Mouse (Mus musculus): Measurements from ENCODE around the gene Baz2b. TPM values are rescaled to one million over a fixed set of nuclear protein-coding genes. Genes with fewer than 3 reads are reported as not detected.
A peak's percentile ranks its signal among the peaks of the same experiment; 100 is the strongest.

Baz2b gene
- polyA plus RNA-seq, 2 experiments = 36.0 to 45.6 TPM

DNA sequence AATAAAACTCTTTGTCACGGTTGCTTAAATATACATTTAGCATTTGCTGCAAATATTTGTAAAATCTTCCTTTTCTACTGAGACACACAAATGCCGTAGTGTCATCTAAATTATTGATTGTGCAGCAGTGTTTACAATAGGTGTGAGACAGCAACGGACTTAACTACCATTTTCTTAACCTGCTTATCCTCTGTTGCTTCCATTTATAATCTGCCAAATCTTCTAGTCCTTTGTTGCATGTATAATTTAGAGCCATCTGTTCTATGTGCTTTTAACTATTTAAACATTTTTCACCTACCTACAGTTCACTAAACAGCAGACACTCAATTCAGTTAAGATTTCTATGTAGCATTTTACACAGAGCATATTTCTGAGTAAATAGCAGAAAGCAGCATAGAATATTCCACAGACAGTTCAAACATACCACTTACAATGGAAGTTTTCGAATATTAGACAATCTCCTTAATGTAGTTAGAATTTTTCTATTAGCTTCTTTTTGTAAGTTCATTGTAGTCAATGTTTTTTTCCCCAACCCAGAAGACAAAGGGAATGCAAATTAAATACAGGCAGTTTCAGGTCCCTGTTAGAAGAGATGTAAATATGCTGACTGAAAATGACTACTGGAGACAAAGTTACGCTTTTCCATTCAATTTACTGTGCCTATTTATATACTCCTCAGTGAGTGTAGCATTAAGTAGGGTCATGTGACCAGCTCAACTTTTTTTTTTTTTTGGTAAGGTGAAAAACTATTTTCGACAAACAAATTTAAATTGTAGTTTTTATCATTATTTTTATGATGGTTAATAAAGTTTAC, 86.4 kb downstream of the Baz2b start:
- peaks cover 18% of the 10 kb centered on the region for H3K4me1 ChIP-seq (ENCODE audit: control insufficient read depth, insufficient read depth, low read length)
- no peaks in the 10 kb centered on the region for H3K36me3 ChIP-seq (ENCODE audit: control insufficient read depth, insufficient read depth, low read length)
- H3K9ac ChIP-seq (ENCODE audit: low read depth, low read length, severe bottlenecking) = no peak overlapping the region
- H3K27me3 ChIP-seq (ENCODE audit: control insufficient read depth, insufficient read depth, low read length) = no peaks in the 10 kb centered on the region
- WGBS = 53% methylated on average over 6 of the region's 6 CpGs
- no peak overlapping the region for H3K27ac ChIP-seq (replicated peaks; ENCODE audit: low read depth, low read length)
- peak overlapping the region; percentile 30 for H3K4me2 ChIP-seq (replicated peaks; ENCODE audit: low read depth, low read length, severe bottlenecking)
- ATAC-seq (ENCODE audit: low FRiP score, low read depth) = no peak
- no peak for TF ChIP-seq POLR2A (IDR thresholded peaks at IDR 0.05; ENCODE audit: borderline replicate concordance, extremely low read depth, insufficient read depth, insufficient read length)
- no peaks in the 10 kb centered on the region for H3K9me3 ChIP-seq (ENCODE audit: control insufficient read depth, low read length)
- no peak overlapping the region for H3K4me3 ChIP-seq (replicated peaks; ENCODE audit: low read length)
- DNase-seq (ENCODE audit: low spot score) = no peak

DNA sequence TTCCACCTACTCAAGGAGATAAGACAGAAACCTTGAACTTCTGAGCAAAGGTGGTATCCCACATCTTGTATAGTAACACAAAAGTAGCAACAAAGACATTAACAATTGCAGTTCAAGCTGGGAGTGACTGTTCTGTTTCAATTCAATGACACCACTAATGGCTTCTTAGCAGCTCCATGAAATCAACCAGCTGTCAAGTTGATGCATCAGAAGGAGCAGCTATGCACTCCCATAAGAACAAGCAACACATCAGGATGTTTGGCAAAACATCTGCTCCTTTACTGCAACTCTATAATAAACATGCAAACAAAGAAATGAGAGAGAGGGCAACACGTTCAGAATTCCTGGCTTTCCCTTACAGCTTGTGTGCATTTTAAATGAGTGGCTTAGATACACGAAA, 87.5 kb downstream of the Baz2b start:
- H3K4me2 ChIP-seq (replicated peaks; ENCODE audit: low read depth, low read length, severe bottlenecking) = no peak overlapping the region

GRCm38 (mm10) chr2:60120681-60121080, 89.0 kb downstream of the Baz2b start:
- Histone ChIP-seq H3K27me3 (ENCODE audit: control insufficient read depth, insufficient read depth, low read length) (no peaks in the 10 kb centered on the region), H3K4me2 (replicated peaks; ENCODE audit: low read depth, low read length, severe bottlenecking) (no peak overlapping the region), H3K9ac (ENCODE audit: low read depth, low read length, severe bottlenecking) (no peak overlapping the region), H3K4me3 (replicated peaks; ENCODE audit: low read length) (no peak overlapping the region), H3K9me3 (ENCODE audit: control insufficient read depth, low read length) (no peaks in the 10 kb centered on the region), H3K27ac (replicated peaks; ENCODE audit: low read depth, low read length) (no peak overlapping the region), H3K36me3 (ENCODE audit: control insufficient read depth, insufficient read depth, low read length) (no peaks in the 10 kb centered on the region), H3K4me1 (ENCODE audit: control insufficient read depth, insufficient read depth, low read length) (peaks cover 23% of the 10 kb centered on the region)
- DNase-seq (ENCODE audit: low spot score) (no peak), ATAC-seq (ENCODE audit: low FRiP score, low read depth) (no peak)
- no peak for TF ChIP-seq POLR2A (IDR thresholded peaks at IDR 0.05; ENCODE audit: borderline replicate concordance, extremely low read depth, insufficient read depth, insufficient read length)
- 41% methylated on average over 2 of the region's 2 CpGs for WGBS

More for the DNA sequence above, 87.5 kb downstream of the Baz2b start:
- no peak for DNase-seq (ENCODE audit: low spot score)
- no peak overlapping the region for H3K9ac ChIP-seq (ENCODE audit: low read depth, low read length, severe bottlenecking)
- no peak overlapping the region for H3K27ac ChIP-seq (replicated peaks; ENCODE audit: low read depth, low read length)
- H3K36me3 ChIP-seq (ENCODE audit: control insufficient read depth, insufficient read depth, low read length) = no peaks in the 10 kb centered on the region
- H3K4me1 ChIP-seq (ENCODE audit: control insufficient read depth, insufficient read depth, low read length) = peaks cover 18% of the 10 kb centered on the region
- no peak for ATAC-seq (ENCODE audit: low FRiP score, low read depth)
- WGBS = 41% methylated on average over 2 of the region's 2 CpGs
- no peak for TF ChIP-seq POLR2A (IDR thresholded peaks at IDR 0.05; ENCODE audit: borderline replicate concordance, extremely low read depth, insufficient read depth, insufficient read length)
- H3K4me3 ChIP-seq (replicated peaks; ENCODE audit: low read length) = no peak overlapping the region
- no peaks in the 10 kb centered on the region for H3K27me3 ChIP-seq (ENCODE audit: control insufficient read depth, insufficient read depth, low read length)
- no peaks in the 10 kb centered on the region for H3K9me3 ChIP-seq (ENCODE audit: control insufficient read depth, low read length)

DNA sequence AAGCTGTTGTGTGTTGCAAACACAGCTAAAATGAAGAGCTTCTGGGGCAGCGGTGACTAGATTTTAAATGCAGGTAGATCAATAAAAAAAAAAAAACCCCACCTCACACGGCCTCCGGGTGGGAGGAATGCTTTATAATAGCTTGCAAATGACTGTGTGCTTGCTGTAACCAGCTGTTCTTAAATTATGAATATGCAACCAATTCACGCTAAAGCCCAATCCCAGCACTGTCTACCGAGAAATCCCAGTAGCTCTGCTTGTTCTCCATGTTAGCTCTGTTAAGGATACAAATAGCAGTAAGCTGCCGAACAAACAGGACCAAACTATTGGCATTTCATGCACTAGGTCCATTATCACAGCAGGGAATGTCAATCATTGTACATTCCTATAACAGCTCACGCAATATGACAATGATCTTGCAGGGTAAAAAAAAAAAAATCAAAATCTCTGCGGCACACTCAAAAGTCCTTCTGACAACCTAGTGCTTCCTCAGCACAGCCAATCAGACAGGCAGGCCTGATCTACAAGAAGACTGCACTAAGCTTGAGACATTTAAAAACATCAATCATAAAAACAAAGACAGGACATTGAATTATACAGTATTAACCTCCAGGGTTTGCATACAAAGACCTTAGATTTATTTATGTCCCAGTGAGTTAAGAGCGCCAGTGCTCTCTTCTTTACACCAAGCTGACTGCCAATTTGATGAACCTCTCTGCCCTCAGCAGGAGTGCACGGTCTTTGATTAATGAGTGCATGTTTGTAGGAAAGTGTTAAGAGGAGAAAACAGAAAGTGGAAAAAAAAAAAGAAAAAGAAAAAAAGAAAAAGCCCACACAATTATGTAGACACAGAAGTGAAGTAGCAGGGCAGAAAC, 90.7 kb downstream of the Baz2b start:
- Histone ChIP-seq H3K9ac (ENCODE audit: low read depth, low read length, severe bottlenecking) (no peak overlapping the region), H3K27ac (replicated peaks; ENCODE audit: low read depth, low read length) (no peak overlapping the region), H3K27me3 (ENCODE audit: control insufficient read depth, insufficient read depth, low read length) (no peaks in the 10 kb centered on the region), H3K9me3 (ENCODE audit: control insufficient read depth, low read length) (no peaks in the 10 kb centered on the region), H3K36me3 (ENCODE audit: control insufficient read depth, insufficient read depth, low read length) (no peaks in the 10 kb centered on the region), H3K4me2 (replicated peaks; ENCODE audit: low read depth, low read length, severe bottlenecking) (no peak overlapping the region), H3K4me3 (replicated peaks; ENCODE audit: low read length) (no peak overlapping the region), H3K4me1 (ENCODE audit: control insufficient read depth, insufficient read depth, low read length) (peaks cover 23% of the 10 kb centered on the region)
- ATAC-seq (ENCODE audit: low FRiP score, low read depth) (no peak), DNase-seq (ENCODE audit: low spot score) (no peak)
- TF ChIP-seq POLR2A (IDR thresholded peaks at IDR 0.05; ENCODE audit: borderline replicate concordance, extremely low read depth, insufficient read depth, insufficient read length) = no peak
- 42% methylated on average over 10 of the region's 10 CpGs for WGBS

DNA sequence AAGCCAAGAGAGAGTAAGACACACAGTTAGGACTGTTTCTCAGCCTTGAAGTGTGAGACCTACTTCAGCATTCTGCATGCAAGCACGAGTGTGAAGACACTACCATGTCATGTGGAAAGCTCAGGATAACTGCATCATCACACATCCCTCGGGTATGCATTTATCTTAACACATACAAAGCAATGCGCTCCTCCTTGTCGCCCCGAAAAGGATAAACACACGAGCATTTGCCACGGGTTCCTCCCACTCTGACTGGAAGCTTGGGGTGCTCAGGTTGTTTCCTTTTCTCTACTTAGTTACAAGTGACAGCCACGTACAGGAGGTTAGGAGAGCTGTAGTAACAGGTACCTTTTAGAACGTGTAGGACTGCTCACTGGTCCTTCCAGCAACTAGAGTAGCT, 91.8 kb downstream of the Baz2b start:
- Histone ChIP-seq H3K36me3 (ENCODE audit: control insufficient read depth, insufficient read depth, low read length) (no peaks in the 10 kb centered on the region), H3K4me2 (replicated peaks; ENCODE audit: low read depth, low read length, severe bottlenecking) (no peak overlapping the region), H3K4me3 (replicated peaks; ENCODE audit: low read length) (no peak overlapping the region), H3K27ac (replicated peaks; ENCODE audit: low read depth, low read length) (no peak overlapping the region), H3K9me3 (ENCODE audit: control insufficient read depth, low read length) (no peaks in the 10 kb centered on the region), H3K4me1 (ENCODE audit: control insufficient read depth, insufficient read depth, low read length) (peaks cover 23% of the 10 kb centered on the region), H3K27me3 (ENCODE audit: control insufficient read depth, insufficient read depth, low read length) (no peaks in the 10 kb centered on the region), H3K9ac (ENCODE audit: low read depth, low read length, severe bottlenecking) (no peak overlapping the region)
- no peak for DNase-seq (ENCODE audit: low spot score)
- no peak for ATAC-seq (ENCODE audit: low FRiP score, low read depth)
- 78% methylated on average over 9 of the region's 9 CpGs for WGBS
- TF ChIP-seq POLR2A (IDR thresholded peaks at IDR 0.05; ENCODE audit: borderline replicate concordance, extremely low read depth, insufficient read depth, insufficient read length) = no peak
